Mouse (Mus musculus) CD8-positive naive resting alpha-beta T cell, adult 2 months (primary cell): Measurements from ENCODE around the gene Kcnmb3.
"Not testable (repeated sequence)": the region's sequence is repeated elsewhere in the genome, so short reads cannot be mapped to it uniquely, and the experiment has no call there.

Source experiments
- DNase-seq, 2 experiments: peaks; one replicate each; pipeline ENCODE4 v3.0.0; 2022; ENCODE audit warnings: low read depth in 2 of 2, low spot score in 2 of 2

Kcnmb3 gene

GRCm38 (mm10) chr3:32434016-32434415, 58.0 kb downstream of the Kcnmb3 start:
- no peak for DNase-seq

GRCm38 (mm10) chr3:32430394-32430793, 61.6 kb downstream of the Kcnmb3 start:
- no peak for DNase-seq

DNA sequence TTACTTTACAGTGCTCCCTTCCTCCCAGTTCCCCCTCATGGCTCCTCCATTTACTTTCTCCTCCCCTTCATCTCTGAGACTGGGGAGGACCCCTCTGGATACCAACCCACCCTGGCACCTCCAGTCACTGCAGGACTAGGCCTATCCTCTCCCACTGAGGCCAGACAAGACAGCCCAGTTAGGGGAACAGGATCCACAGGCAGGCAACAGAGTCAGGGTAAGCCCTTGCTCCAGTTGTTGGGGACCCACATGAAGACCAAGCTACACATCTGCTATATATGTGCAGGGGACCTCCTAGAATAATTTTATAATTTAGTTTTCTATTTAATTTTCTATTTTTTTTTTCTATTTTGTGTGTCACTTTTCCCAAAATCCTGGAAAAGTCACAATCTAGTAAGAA, 62.7 kb downstream of the Kcnmb3 start:
- DNase-seq, result not testable (repeated sequence)

GRCm38 (mm10) chr3:32428921-32429320, 63.1 kb downstream of the Kcnmb3 start:
- no peak for DNase-seq

GRCm38 (mm10) chr3:32428361-32428760, 63.7 kb downstream of the Kcnmb3 start:
- DNase-seq, result no peak

- DNase-seq, result no peak
Measured at GRCm38 (mm10) chr3:32427695-32428094, 64.3 kb downstream of the Kcnmb3 start.
